Mouse (Mus musculus): Measurements from ENCODE around the gene Chst13.

GRCm38 (mm10) chr6:90374647-90375046, 49.7 kb upstream of the Chst13 start:
- TF ChIP-seq CTCF (IDR thresholded peaks at IDR 0.05; ENCODE audit: low read depth, low read length) = no peak
- no peak for TF ChIP-seq POLR2A (IDR thresholded peaks at IDR 0.05; ENCODE audit: insufficient read depth, low read length)

Measured in ES-Bruce4 (cell line).